Mouse (Mus musculus) neural tube, embryonic 14.5 days (tissue): ENCODE measurements around the gene Dhrs7c. TPM values are rescaled to one million over a fixed set of nuclear protein-coding genes. Genes with fewer than 3 reads are reported as not detected.

Experiments used
- ATAC-seq: fragments of 200-750 bp; cut with Nextera tagmentation; 2 replicates; pipeline ENCODE4 v1.8.0; 2017; ENCODE audit warnings: low read depth, mild to moderate bottlenecking, moderate TSS enrichment, moderate library complexity
- H3K27ac ChIP-seq: fragments of 300-500 bp; sonication (generic); 2 replicates; pipeline ENCODE4 v1.5.1; 2014; ENCODE audit warnings: low read depth, mild to moderate bottlenecking, control low read depth, low read length, moderate library complexity, mixed read lengths
- H3K27me3 ChIP-seq: fragments of 300-500 bp; sonication (generic); 2 replicates; pipeline ENCODE4 v1.6.1; 2014; ENCODE audit warnings: low read length; ENCODE audit not compliant: control insufficient read depth, insufficient read depth
- H3K36me3 ChIP-seq: fragments of 300-500 bp; sonication (generic); 2 replicates; pipeline ENCODE4 v1.6.1; 2014; ENCODE audit warnings: low read length, mixed read lengths; ENCODE audit not compliant: control insufficient read depth, insufficient read depth
- H3K4me1 ChIP-seq: fragments of 300-500 bp; sonication (generic); 2 replicates; pipeline ENCODE4 v1.6.1; 2014; ENCODE audit warnings: low read length; ENCODE audit not compliant: control insufficient read depth, insufficient read depth
- H3K4me2 ChIP-seq: fragments of 300-500 bp; sonication (generic); 2 replicates; pipeline ENCODE4 v1.6.1; 2014; ENCODE audit warnings: mild to moderate bottlenecking, low read depth, low read length, control low read depth
- H3K4me3 ChIP-seq: fragments of 300-500 bp; sonication (generic); 2 replicates; pipeline ENCODE4 v1.5.1; 2014; ENCODE audit warnings: low read depth, low read length, control low read depth, mixed read lengths
- H3K9ac ChIP-seq: fragments of 300-500 bp; sonication (generic); replicated peaks from 2 replicates; pipeline ENCODE4 v1.6.1; 2014; ENCODE audit warnings: low read depth, mild to moderate bottlenecking, control low read depth, low read length, mixed read lengths
- H3K9me3 ChIP-seq: fragments of 300-500 bp; sonication (generic); 2 replicates; pipeline ENCODE4 v1.6.1; 2016; ENCODE audit warnings: low read length; ENCODE audit not compliant: control insufficient read depth
- WGBS: fragments of 180-500 bp; shearing (Covaris S2); extraction: QIAGEN DNeasy Blood & Tissue Kit; methylation state at CpG from one replicate; pipeline ENCODE4 v1.1.7; 2014; 5-methylcytosine and 5-hydroxymethylcytosine counted together
- polyA plus RNA-seq: library from polyadenylated mRNA; unstranded; fragments of >200 nt; fragmentation: Nextera tagmentation; extraction: Ambion mirVana; gene quantifications from 2 replicates; pipeline ENCODE4 v1.2.1, GENCODE M21; 2014

The Dhrs7c gene
- polyA plus RNA-seq = 0.33 TPM in 1 of 2 replicates, not detected in the other

GRCm38 (mm10) chr11:67797931-67798330 is at the start of gene Dhrs7c:
Gene Dhrs7c, plus strand, starts transcription at chr11:67798187.
- H3K4me3 ChIP-seq = no peak within 1 kb of the TSS
- no peak within 1 kb of the TSS for H3K4me2 ChIP-seq
- 69% methylated on average over 7 of the region's 7 CpGs for WGBS
- no peak for ATAC-seq
- no peaks in the 10 kb centered on the region for H3K4me1 ChIP-seq
- no peaks in the 10 kb centered on the region for H3K36me3 ChIP-seq
- H3K27ac ChIP-seq = no peak within 1 kb of the TSS
- H3K9ac ChIP-seq = no peak within 1 kb of the TSS
- H3K27me3 ChIP-seq = no peaks in the 10 kb centered on the region
- no peaks in the 10 kb centered on the region for H3K9me3 ChIP-seq

DNA sequence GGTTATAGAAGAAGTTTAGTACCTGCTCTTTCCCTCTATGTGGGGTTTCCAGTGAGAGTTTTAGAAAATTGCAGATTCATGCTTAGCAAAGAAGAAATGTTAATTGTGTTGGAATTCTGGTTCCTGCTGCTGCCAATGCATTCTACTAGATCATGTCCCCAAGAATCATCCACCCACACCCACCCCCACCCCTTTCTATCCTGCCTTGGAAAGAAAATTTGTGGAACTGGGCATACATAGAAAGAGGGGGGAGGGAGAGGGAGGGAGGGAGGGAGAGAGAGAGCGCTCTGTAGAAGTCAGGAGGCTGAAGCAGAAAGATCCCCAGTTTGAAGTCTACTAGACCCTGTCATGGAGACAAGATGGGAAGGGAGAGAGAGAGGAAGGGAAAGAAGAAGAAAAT is 41.7 kb upstream of the Dhrs7c start:
- Histone ChIP-seq H3K36me3 (no peaks in the 10 kb centered on the region), H3K9ac (no peak overlapping the region), H3K4me1 (no peaks in the 10 kb centered on the region), H3K4me3 (no peak overlapping the region), H3K9me3 (no peaks in the 10 kb centered on the region), H3K4me2 (no peak overlapping the region), H3K27me3 (no peaks in the 10 kb centered on the region), H3K27ac (no peak overlapping the region)
- 91% methylated on average over 1 of the region's 1 CpGs for WGBS
- ATAC-seq = no peak

DNA sequence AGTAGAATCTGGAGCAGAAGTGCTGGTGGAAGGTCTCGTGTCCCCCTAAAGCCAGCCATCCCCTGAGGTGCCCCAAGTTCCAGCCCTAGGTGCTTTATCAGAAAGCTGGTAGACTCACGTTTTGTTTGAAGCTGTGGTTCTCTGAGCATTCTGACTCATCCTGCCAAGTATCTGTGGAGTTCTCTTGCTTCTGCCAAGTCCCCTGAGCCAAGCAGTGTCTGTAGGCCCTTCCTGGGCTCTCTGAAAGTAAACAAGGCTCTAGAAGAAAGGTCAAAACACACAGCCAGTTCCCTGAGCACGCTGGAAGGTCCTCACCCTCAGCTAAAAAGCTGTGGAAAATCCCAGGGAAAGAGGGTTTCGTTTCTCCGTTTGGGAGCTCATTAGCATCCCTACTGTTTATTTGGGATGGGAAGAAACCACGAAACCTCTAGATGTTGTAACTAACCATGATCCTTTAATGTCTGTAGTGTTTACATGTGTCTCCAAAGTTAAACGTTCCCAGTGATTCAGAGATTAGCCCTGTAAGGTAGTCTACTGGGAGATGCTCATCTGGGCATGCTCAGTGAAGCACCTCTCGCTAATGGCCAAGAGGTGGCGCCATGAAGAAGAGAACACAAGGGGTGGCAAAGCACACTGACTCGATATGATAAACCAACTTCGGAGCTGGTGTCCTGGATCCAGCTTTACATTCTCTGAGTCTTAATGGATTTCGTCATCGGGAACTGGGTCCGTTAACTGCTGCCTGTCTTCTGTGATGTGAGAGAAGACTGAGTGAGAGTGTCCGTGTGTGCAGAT is 40.4 kb upstream of the Dhrs7c start:
- Histone ChIP-seq H3K4me2 (no peak overlapping the region), H3K27me3 (no peaks in the 10 kb centered on the region), H3K36me3 (no peaks in the 10 kb centered on the region), H3K27ac (no peak overlapping the region), H3K9me3 (no peaks in the 10 kb centered on the region), H3K4me1 (no peaks in the 10 kb centered on the region), H3K9ac (no peak overlapping the region), H3K4me3 (no peak overlapping the region)
- 81% methylated on average over 15 of the region's 15 CpGs for WGBS
- ATAC-seq = no peak

DNA sequence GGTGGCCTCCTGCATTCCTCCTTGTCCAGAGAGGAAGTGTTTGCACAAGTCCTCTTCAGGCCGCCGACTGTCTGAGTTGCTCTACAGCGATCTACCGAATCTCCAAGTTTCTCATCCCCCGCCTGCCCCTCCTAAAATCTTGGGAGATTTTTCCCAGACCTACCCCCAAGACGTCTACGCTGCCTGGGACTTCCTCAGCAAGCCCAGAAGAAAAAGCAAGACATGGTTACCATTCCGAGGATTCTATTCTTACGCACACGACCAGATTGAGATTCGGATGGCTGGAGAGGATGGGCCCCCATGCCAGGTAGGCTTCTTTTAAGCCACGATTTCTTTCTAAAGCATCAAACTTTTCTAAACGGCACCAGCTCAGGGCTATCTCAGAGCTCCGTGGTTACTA is 26.9 kb upstream of the Dhrs7c start, which contains the start of gene Glp2r:
Gene Glp2r (minus strand): TSS at position 101 of the 400 bp plus-strand sequence.
- Histone ChIP-seq H3K27me3 (no peaks in the 10 kb centered on the region), H3K9ac (no peak within 1 kb of the TSS), H3K36me3 (no peaks in the 10 kb centered on the region), H3K27ac (no peak within 1 kb of the TSS), H3K4me2 (no peak within 1 kb of the TSS), H3K4me1 (no peaks in the 10 kb centered on the region), H3K4me3 (no peak within 1 kb of the TSS), H3K9me3 (no peaks in the 10 kb centered on the region)
- ATAC-seq = no peak
- WGBS = 88% methylated on average over 14 of the region's 14 CpGs

DNA sequence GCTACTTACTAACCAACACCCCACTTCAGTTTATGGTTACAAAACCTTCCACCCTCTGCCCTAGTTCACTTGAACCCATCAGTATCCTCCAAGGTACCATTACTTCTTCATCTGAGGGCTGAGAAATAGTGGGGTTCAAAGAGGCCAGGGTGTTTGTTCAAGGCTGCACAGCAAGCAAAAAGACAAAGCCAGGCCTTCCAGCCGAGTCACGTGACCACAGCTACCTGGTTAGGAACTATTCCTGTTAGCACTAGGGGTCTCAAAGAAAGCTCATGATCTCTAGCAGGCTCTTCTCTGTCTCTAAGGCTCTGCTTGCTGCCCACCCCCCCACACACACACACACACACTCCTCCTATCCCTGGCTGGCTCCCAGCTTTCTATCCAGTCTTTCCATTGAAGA is 26.3 kb upstream of the Dhrs7c start:
- H3K4me1 ChIP-seq = no peaks in the 10 kb centered on the region
- no peaks in the 10 kb centered on the region for H3K9me3 ChIP-seq
- H3K4me2 ChIP-seq = no peak overlapping the region
- no peaks in the 10 kb centered on the region for H3K27me3 ChIP-seq
- 89% methylated on average over 2 of the region's 2 CpGs for WGBS
- no peak overlapping the region for H3K27ac ChIP-seq
- H3K9ac ChIP-seq = no peak overlapping the region
- ATAC-seq = no peak
- no peak overlapping the region for H3K4me3 ChIP-seq
- no peaks in the 10 kb centered on the region for H3K36me3 ChIP-seq

DNA sequence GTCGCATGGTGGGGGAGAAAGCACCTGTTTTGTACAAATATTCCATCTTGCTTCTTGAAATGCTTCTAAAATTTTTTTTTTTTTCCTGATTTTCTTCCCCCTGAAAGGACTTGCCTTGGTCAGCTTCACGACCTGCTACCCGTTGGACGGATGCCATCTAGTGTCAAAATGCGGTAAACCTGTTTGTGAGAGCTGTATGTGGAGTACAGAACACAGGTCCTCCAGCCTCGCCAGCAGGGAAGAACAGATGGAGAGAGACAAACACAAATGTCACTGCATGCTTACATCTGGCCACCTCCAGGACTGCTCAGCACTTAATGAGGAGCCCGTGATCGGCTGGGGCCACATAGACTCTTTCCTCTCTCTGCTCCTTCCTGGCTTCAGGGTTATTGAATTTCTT is 25.4 kb upstream of the Dhrs7c start:
- no peaks in the 10 kb centered on the region for H3K4me1 ChIP-seq
- H3K4me3 ChIP-seq = no peak overlapping the region
- H3K36me3 ChIP-seq = no peaks in the 10 kb centered on the region
- no peak for ATAC-seq
- H3K27me3 ChIP-seq = no peaks in the 10 kb centered on the region
- 22% methylated on average over 8 of the region's 8 CpGs for whole genome bisulfite sequencing
- no peak overlapping the region for H3K27ac ChIP-seq
- no peak overlapping the region for H3K9ac ChIP-seq
- H3K4me2 ChIP-seq = no peak overlapping the region
- no peaks in the 10 kb centered on the region for H3K9me3 ChIP-seq

- H3K4me3 ChIP-seq = no peak within 1 kb of the TSS
- H3K4me1 ChIP-seq = no peaks in the 10 kb centered on the region
- H3K4me2 ChIP-seq = no peak within 1 kb of the TSS
- H3K36me3 ChIP-seq = no peaks in the 10 kb centered on the region
- H3K9me3 ChIP-seq = no peaks in the 10 kb centered on the region
- H3K9ac ChIP-seq = no peak within 1 kb of the TSS
- no peak within 1 kb of the TSS for H3K27ac ChIP-seq
- ATAC-seq = no peak
- no peaks in the 10 kb centered on the region for H3K27me3 ChIP-seq
- WGBS = 84% methylated on average over 12 of the region's 12 CpGs
Observed at GRCm38 (mm10) chr11:67774379-67774778, 23.6 kb upstream of the Dhrs7c start, which contains the start of gene Gsg1l2. Gene Gsg1l2, plus strand, starts transcription at chr11:67774608.

GRCm38 (mm10) chr11:67790182-67790581 is 7.8 kb upstream of the Dhrs7c start:
- Histone ChIP-seq H3K9me3 (no peaks in the 10 kb centered on the region), H3K4me3 (no peak overlapping the region), H3K4me1 (no peaks in the 10 kb centered on the region), H3K27me3 (no peaks in the 10 kb centered on the region), H3K27ac (no peak overlapping the region), H3K9ac (no peak overlapping the region), H3K36me3 (no peaks in the 10 kb centered on the region), H3K4me2 (no peak overlapping the region)
- ATAC-seq = no peak
- 89% methylated on average over 11 of the region's 11 CpGs for WGBS

GRCm38 (mm10) chr11:67800130-67800723 is 2.2 kb downstream of the Dhrs7c start:
- H3K4me2 ChIP-seq = no peak overlapping the region
- H3K9me3 ChIP-seq = no peaks in the 10 kb centered on the region
- H3K27ac ChIP-seq = no peak overlapping the region
- H3K27me3 ChIP-seq = no peaks in the 10 kb centered on the region
- no peaks in the 10 kb centered on the region for H3K36me3 ChIP-seq
- no peak overlapping the region for H3K9ac ChIP-seq
- no peak overlapping the region for H3K4me3 ChIP-seq
- H3K4me1 ChIP-seq = no peaks in the 10 kb centered on the region
- ATAC-seq = no peak
